Mouse (Mus musculus): ENCODE results near the gene Cfdp1. TPM values are rescaled to one million over a fixed set of nuclear protein-coding genes. Genes with fewer than 3 reads are reported as not detected.

The Cfdp1 gene
- polyA plus RNA-seq, 1 experiment from 2014 or later: 225 TPM

GRCm38 (mm10) chr8:111835540-111835939 is 18.6 kb downstream of the Cfdp1 start:
- 64% methylated on average over 1 of the region's 1 CpGs for WGBS
- H3K4me1 ChIP-seq: no peaks in the 10 kb centered on the region
- H3K4me3 ChIP-seq: no peak overlapping the region
- no peak overlapping the region for H3K27ac ChIP-seq (replicated peaks)
- no peak for DNase-seq (ENCODE audit: low spot score)
- no peaks in the 10 kb centered on the region for H3K27me3 ChIP-seq (ENCODE audit: low read depth, poor library complexity, severe bottlenecking)
- H3K9me3 ChIP-seq (replicated peaks): no peaks in the 10 kb centered on the region
- peaks cover 77% of the 10 kb centered on the region for H3K36me3 ChIP-seq

GRCm38 (mm10) chr8:111834011-111834410 is 20.1 kb downstream of the Cfdp1 start:
- Histone ChIP-seq H3K27me3 (ENCODE audit: low read depth, poor library complexity, severe bottlenecking) (no peaks in the 10 kb centered on the region), H3K36me3 (peaks cover 78% of the 10 kb centered on the region), H3K9me3 (replicated peaks) (no peaks in the 10 kb centered on the region), H3K4me1 (no peaks in the 10 kb centered on the region), H3K27ac (replicated peaks) (no peak overlapping the region), H3K4me3 (no peak overlapping the region)
- no peak for DNase-seq (ENCODE audit: low spot score)
- WGBS: 86% methylated on average over 6 of the region's 6 CpGs

- Histone ChIP-seq H3K27ac (replicated peaks) (no peak overlapping the region), H3K36me3 (peaks cover 78% of the 10 kb centered on the region), H3K4me1 (no peaks in the 10 kb centered on the region), H3K4me3 (no peak overlapping the region), H3K27me3 (ENCODE audit: low read depth, poor library complexity, severe bottlenecking) (no peaks in the 10 kb centered on the region), H3K9me3 (replicated peaks) (no peaks in the 10 kb centered on the region)
- 92% methylated on average over 5 of the region's 5 CpGs for WGBS
- no peak for DNase-seq (ENCODE audit: low spot score)
These were observed 21.1 kb downstream of the Cfdp1 start for GRCm38 (mm10) chr8:111832983-111833382.

- H3K4me3 ChIP-seq: no peak overlapping the region
- peaks cover 77% of the 10 kb centered on the region for H3K36me3 ChIP-seq
- WGBS: 85% methylated on average over 4 of the region's 4 CpGs
- no peaks in the 10 kb centered on the region for H3K9me3 ChIP-seq (replicated peaks)
- DNase-seq (ENCODE audit: low spot score): no peak
- H3K27me3 ChIP-seq (ENCODE audit: low read depth, poor library complexity, severe bottlenecking): no peaks in the 10 kb centered on the region
- no peaks in the 10 kb centered on the region for H3K4me1 ChIP-seq
- H3K27ac ChIP-seq (replicated peaks): no peak overlapping the region
These were observed 22.1 kb downstream of the Cfdp1 start for GRCm38 (mm10) chr8:111831996-111832395.

- no peaks in the 10 kb centered on the region for H3K9me3 ChIP-seq (replicated peaks)
- no peak overlapping the region for H3K27ac ChIP-seq (replicated peaks)
- no peaks in the 10 kb centered on the region for H3K4me1 ChIP-seq
- H3K27me3 ChIP-seq (ENCODE audit: low read depth, poor library complexity, severe bottlenecking): no peaks in the 10 kb centered on the region
- DNase-seq (ENCODE audit: low spot score): no peak
- H3K36me3 ChIP-seq: peaks cover 91% of the 10 kb centered on the region
- WGBS: 90% methylated on average over 6 of the region's 6 CpGs
- H3K4me3 ChIP-seq: no peak overlapping the region
These were observed 25.5 kb downstream of the Cfdp1 start for GRCm38 (mm10) chr8:111828595-111828994.

- Histone ChIP-seq H3K36me3 (peaks cover 93% of the 10 kb centered on the region), H3K4me3 (no peak overlapping the region)
These were observed 28.9 kb downstream of the Cfdp1 start for GRCm38 (mm10) chr8:111825219-111825618.

GRCm38 (mm10) chr8:111824334-111824733 is 29.8 kb downstream of the Cfdp1 start:
- H3K9me3 ChIP-seq (replicated peaks): no peaks in the 10 kb centered on the region
- no peak overlapping the region for H3K4me3 ChIP-seq
- no peaks in the 10 kb centered on the region for H3K4me1 ChIP-seq
- H3K27me3 ChIP-seq (ENCODE audit: low read depth, poor library complexity, severe bottlenecking): no peaks in the 10 kb centered on the region
- WGBS: 94% methylated on average over 5 of the region's 5 CpGs
- H3K27ac ChIP-seq (replicated peaks): no peak overlapping the region
- H3K36me3 ChIP-seq: peaks cover 92% of the 10 kb centered on the region
- no peak for DNase-seq (ENCODE audit: low spot score)

More at GRCm38 (mm10) chr8:111825219-111825618, 28.9 kb downstream of the Cfdp1 start:
- Histone ChIP-seq H3K27ac (replicated peaks) (no peak overlapping the region), H3K27me3 (ENCODE audit: low read depth, poor library complexity, severe bottlenecking) (no peaks in the 10 kb centered on the region), H3K4me1 (no peaks in the 10 kb centered on the region), H3K9me3 (replicated peaks) (no peaks in the 10 kb centered on the region)
- DNase-seq (ENCODE audit: low spot score): no peak
- WGBS: 77% methylated on average over 6 of the region's 6 CpGs

GRCm38 (mm10) chr8:111821199-111821598 is 32.9 kb downstream of the Cfdp1 start:
- H3K4me3 ChIP-seq: no peak overlapping the region
- WGBS: 89% methylated on average over 10 of the region's 10 CpGs
- no peak for DNase-seq (ENCODE audit: low spot score)
- no peaks in the 10 kb centered on the region for H3K4me1 ChIP-seq
- no peak overlapping the region for H3K27ac ChIP-seq (replicated peaks)
- peaks cover 78% of the 10 kb centered on the region for H3K36me3 ChIP-seq
- no peaks in the 10 kb centered on the region for H3K27me3 ChIP-seq (ENCODE audit: low read depth, poor library complexity, severe bottlenecking)
- no peaks in the 10 kb centered on the region for H3K9me3 ChIP-seq (replicated peaks)

GRCm38 (mm10) chr8:111820691-111821090 is 33.4 kb downstream of the Cfdp1 start:
- no peaks in the 10 kb centered on the region for H3K9me3 ChIP-seq (replicated peaks)
- 88% methylated on average over 4 of the region's 4 CpGs for WGBS
- no peaks in the 10 kb centered on the region for H3K27me3 ChIP-seq (ENCODE audit: low read depth, poor library complexity, severe bottlenecking)
- H3K4me1 ChIP-seq: no peaks in the 10 kb centered on the region
- no peak overlapping the region for H3K4me3 ChIP-seq
- peaks cover 82% of the 10 kb centered on the region for H3K36me3 ChIP-seq
- DNase-seq (ENCODE audit: low spot score): no peak
- no peak overlapping the region for H3K27ac ChIP-seq (replicated peaks)

GRCm38 (mm10) chr8:111820018-111820417 is 34.1 kb downstream of the Cfdp1 start:
- Histone ChIP-seq H3K4me1 (no peaks in the 10 kb centered on the region), H3K9me3 (replicated peaks) (no peaks in the 10 kb centered on the region), H3K27ac (replicated peaks) (no peak overlapping the region), H3K4me3 (no peak overlapping the region), H3K36me3 (peaks cover 82% of the 10 kb centered on the region), H3K27me3 (ENCODE audit: low read depth, poor library complexity, severe bottlenecking) (no peaks in the 10 kb centered on the region)
- 90% methylated on average over 12 of the region's 12 CpGs for WGBS
- DNase-seq (ENCODE audit: low spot score): no peak

- H3K4me1 ChIP-seq: no peaks in the 10 kb centered on the region
- H3K36me3 ChIP-seq: peaks cover 77% of the 10 kb centered on the region
- DNase-seq (ENCODE audit: low spot score): no peak
- no peaks in the 10 kb centered on the region for H3K9me3 ChIP-seq (replicated peaks)
- H3K27me3 ChIP-seq (ENCODE audit: low read depth, poor library complexity, severe bottlenecking): no peaks in the 10 kb centered on the region
- no peak overlapping the region for H3K4me3 ChIP-seq
- 94% methylated on average over 3 of the region's 3 CpGs for WGBS
- no peak overlapping the region for H3K27ac ChIP-seq (replicated peaks)
These were observed 35.5 kb downstream of the Cfdp1 start for GRCm38 (mm10) chr8:111818556-111818955.

- Histone ChIP-seq H3K9me3 (replicated peaks) (no peaks in the 10 kb centered on the region), H3K27me3 (ENCODE audit: low read depth, poor library complexity, severe bottlenecking) (no peaks in the 10 kb centered on the region), H3K27ac (replicated peaks) (no peak overlapping the region), H3K4me1 (no peaks in the 10 kb centered on the region), H3K36me3 (peaks cover 62% of the 10 kb centered on the region), H3K4me3 (no peak overlapping the region)
- WGBS: 95% methylated on average over 4 of the region's 4 CpGs
- no peak for DNase-seq (ENCODE audit: low spot score)
These were observed 39.0 kb downstream of the Cfdp1 start for GRCm38 (mm10) chr8:111815078-111815477.

GRCm38 (mm10) chr8:111813818-111814217 is 40.3 kb downstream of the Cfdp1 start:
- Histone ChIP-seq H3K36me3 (peaks cover 56% of the 10 kb centered on the region), H3K4me1 (no peaks in the 10 kb centered on the region), H3K9me3 (replicated peaks) (no peaks in the 10 kb centered on the region), H3K4me3 (no peak overlapping the region), H3K27ac (replicated peaks) (no peak overlapping the region), H3K27me3 (ENCODE audit: low read depth, poor library complexity, severe bottlenecking) (no peaks in the 10 kb centered on the region)
- DNase-seq (ENCODE audit: low spot score): no peak
- 97% methylated on average over 9 of the region's 9 CpGs for WGBS

GRCm38 (mm10) chr8:111812835-111813234 is 41.3 kb downstream of the Cfdp1 start:
- Histone ChIP-seq H3K36me3 (peaks cover 52% of the 10 kb centered on the region), H3K4me3 (no peak overlapping the region), H3K27me3 (ENCODE audit: low read depth, poor library complexity, severe bottlenecking) (no peaks in the 10 kb centered on the region), H3K4me1 (no peaks in the 10 kb centered on the region), H3K9me3 (replicated peaks) (no peaks in the 10 kb centered on the region), H3K27ac (replicated peaks) (no peak overlapping the region)
- WGBS: 89% methylated on average over 1 of the region's 1 CpGs
- DNase-seq (ENCODE audit: low spot score): no peak
